Mouse (Mus musculus): ENCODE data around the gene Chit1. TPM values are rescaled to one million over a fixed set of nuclear protein-coding genes. Genes with fewer than 3 reads are reported as not detected.
A peak's percentile ranks its signal among the peaks of the same experiment; 100 is the strongest.

Chit1 gene
- polyA plus RNA-seq, 1 experiment from 2014 or later: not detected

GRCm38 (mm10) chr1:134142363-134142794 lies 31.3 kb downstream of the Chit1 start:
- WGBS: 50% methylated on average over 4 of the region's 4 CpGs
- Histone ChIP-seq H3K9me3 (ENCODE audit: control insufficient read depth, low read length) (no peaks in the 10 kb centered on the region), H3K4me2 (no peak overlapping the region), H3K27ac (ENCODE audit: low read depth, low read length) (no peak overlapping the region), H3K36me3 (ENCODE audit: control insufficient read depth, insufficient read depth, low read length) (no peaks in the 10 kb centered on the region), H3K4me3 (ENCODE audit: low read depth, low read length) (no peak overlapping the region), H3K27me3 (ENCODE audit: control insufficient read depth, insufficient read depth, low read length) (no peaks in the 10 kb centered on the region), H3K9ac (ENCODE audit: low read length) (no peak overlapping the region), H3K4me1 (ENCODE audit: control insufficient read depth, insufficient read depth, low read length) (0 out of 2 replicates have a peak, but pooled peaks cover 5% of the 10 kb centered on the region)
- ATAC-seq (ENCODE audit: low FRiP score) (peak; percentile 48; the same call in 1 of the 2 replicates), DNase-seq (ENCODE audit: low spot score, missing footprints) (peak; percentile 75)

- Histone ChIP-seq H3K36me3 (ENCODE audit: control insufficient read depth, insufficient read depth, low read length) (no peaks in the 10 kb centered on the region), H3K4me1 (ENCODE audit: control insufficient read depth, insufficient read depth, low read length) (0 out of 2 replicates have a peak, but pooled peaks cover 5% of the 10 kb centered on the region), H3K4me3 (ENCODE audit: low read depth, low read length) (no peak overlapping the region), H3K27me3 (ENCODE audit: control insufficient read depth, insufficient read depth, low read length) (no peaks in the 10 kb centered on the region), H3K9me3 (ENCODE audit: control insufficient read depth, low read length) (no peaks in the 10 kb centered on the region), H3K9ac (ENCODE audit: low read length) (no peak overlapping the region), H3K4me2 (no peak overlapping the region), H3K27ac (ENCODE audit: low read depth, low read length) (no peak overlapping the region)
- 92% methylated on average over 8 of the region's 8 CpGs for WGBS
- DNase-seq (ENCODE audit: low spot score, missing footprints) (peak; percentile 23), ATAC-seq (ENCODE audit: low FRiP score) (no peak)
Measured at GRCm38 (mm10) chr1:134146066-134146465, 35.0 kb downstream of the Chit1 start.

- 77% methylated on average over 8 of the region's 8 CpGs for WGBS
- no peaks in the 10 kb centered on the region for H3K4me1 ChIP-seq (ENCODE audit: control insufficient read depth, insufficient read depth, low read length)
- no peaks in the 10 kb centered on the region for H3K27me3 ChIP-seq (ENCODE audit: control insufficient read depth, insufficient read depth, low read length)
- ATAC-seq (ENCODE audit: low FRiP score) (no peak), DNase-seq (ENCODE audit: low spot score, missing footprints) (peak; percentile 26)
- H3K36me3 ChIP-seq (ENCODE audit: control insufficient read depth, insufficient read depth, low read length): no peaks in the 10 kb centered on the region
- no peaks in the 10 kb centered on the region for H3K9me3 ChIP-seq (ENCODE audit: control insufficient read depth, low read length)
- no peak overlapping the region for H3K4me3 ChIP-seq (ENCODE audit: low read depth, low read length)
- H3K9ac ChIP-seq (ENCODE audit: low read length): no peak overlapping the region
- H3K4me2 ChIP-seq: no peak overlapping the region
- H3K27ac ChIP-seq (ENCODE audit: low read depth, low read length): no peak overlapping the region
Measured at GRCm38 (mm10) chr1:134150076-134150475, 39.0 kb downstream of the Chit1 start.

GRCm38 (mm10) chr1:134150745-134151144 lies 39.7 kb downstream of the Chit1 start:
- ATAC-seq (ENCODE audit: low FRiP score) (no peak), DNase-seq (ENCODE audit: low spot score, missing footprints) (peak; percentile 57)
- Histone ChIP-seq H3K27ac (ENCODE audit: low read depth, low read length) (no peak overlapping the region), H3K4me1 (ENCODE audit: control insufficient read depth, insufficient read depth, low read length) (no peaks in the 10 kb centered on the region), H3K9ac (ENCODE audit: low read length) (no peak overlapping the region), H3K27me3 (ENCODE audit: control insufficient read depth, insufficient read depth, low read length) (no peaks in the 10 kb centered on the region), H3K36me3 (ENCODE audit: control insufficient read depth, insufficient read depth, low read length) (no peaks in the 10 kb centered on the region), H3K4me2 (no peak overlapping the region), H3K9me3 (ENCODE audit: control insufficient read depth, low read length) (no peaks in the 10 kb centered on the region), H3K4me3 (ENCODE audit: low read depth, low read length) (no peak overlapping the region)
- 93% methylated on average over 9 of the region's 9 CpGs for WGBS

GRCm38 (mm10) chr1:134151655-134152412 lies 40.8 kb downstream of the Chit1 start:
- no peaks in the 10 kb centered on the region for H3K9me3 ChIP-seq (ENCODE audit: control insufficient read depth, low read length)
- 33% methylated on average over 13 of the region's 13 CpGs for WGBS
- no peak overlapping the region for H3K27ac ChIP-seq (ENCODE audit: low read depth, low read length)
- no peak overlapping the region for H3K9ac ChIP-seq (ENCODE audit: low read length)
- ATAC-seq (ENCODE audit: low FRiP score): peak; percentile 82
- no peaks in the 10 kb centered on the region for H3K4me1 ChIP-seq (ENCODE audit: control insufficient read depth, insufficient read depth, low read length)
- no peak overlapping the region for H3K4me3 ChIP-seq (ENCODE audit: low read depth, low read length)
- H3K36me3 ChIP-seq (ENCODE audit: control insufficient read depth, insufficient read depth, low read length): no peaks in the 10 kb centered on the region
- H3K4me2 ChIP-seq: no peak overlapping the region
- peak; percentile 99 for DNase-seq (ENCODE audit: low spot score, missing footprints)
- no peaks in the 10 kb centered on the region for H3K27me3 ChIP-seq (ENCODE audit: control insufficient read depth, insufficient read depth, low read length)

GRCm38 (mm10) chr1:134152626-134153590 lies 41.9 kb downstream of the Chit1 start:
- ATAC-seq (ENCODE audit: low FRiP score) (no peak), DNase-seq (ENCODE audit: low spot score, missing footprints) (peak; percentile 76)
- Histone ChIP-seq H3K27ac (ENCODE audit: low read depth, low read length) (no peak overlapping the region), H3K4me3 (ENCODE audit: low read depth, low read length) (no peak overlapping the region), H3K9me3 (ENCODE audit: control insufficient read depth, low read length) (no peaks in the 10 kb centered on the region), H3K36me3 (ENCODE audit: control insufficient read depth, insufficient read depth, low read length) (no peaks in the 10 kb centered on the region), H3K27me3 (ENCODE audit: control insufficient read depth, insufficient read depth, low read length) (no peaks in the 10 kb centered on the region), H3K4me1 (ENCODE audit: control insufficient read depth, insufficient read depth, low read length) (no peaks in the 10 kb centered on the region), H3K4me2 (no peak overlapping the region), H3K9ac (ENCODE audit: low read length) (no peak overlapping the region)
- WGBS: 78% methylated on average over 21 of the region's 21 CpGs

GRCm38 (mm10) chr1:134154121-134154520 lies 43.1 kb downstream of the Chit1 start:
- no peak overlapping the region for H3K4me2 ChIP-seq
- H3K9me3 ChIP-seq (ENCODE audit: control insufficient read depth, low read length): no peaks in the 10 kb centered on the region
- no peaks in the 10 kb centered on the region for H3K4me1 ChIP-seq (ENCODE audit: control insufficient read depth, insufficient read depth, low read length)
- no peak overlapping the region for H3K27ac ChIP-seq (ENCODE audit: low read depth, low read length)
- no peak overlapping the region for H3K4me3 ChIP-seq (ENCODE audit: low read depth, low read length)
- no peak overlapping the region for H3K9ac ChIP-seq (ENCODE audit: low read length)
- no peaks in the 10 kb centered on the region for H3K27me3 ChIP-seq (ENCODE audit: control insufficient read depth, insufficient read depth, low read length)
- 90% methylated on average over 3 of the region's 3 CpGs for WGBS
- ATAC-seq (ENCODE audit: low FRiP score) (no peak), DNase-seq (ENCODE audit: low spot score, missing footprints) (peak; percentile 35)
- H3K36me3 ChIP-seq (ENCODE audit: control insufficient read depth, insufficient read depth, low read length): no peaks in the 10 kb centered on the region

- H3K27ac ChIP-seq (ENCODE audit: low read depth, low read length): no peak overlapping the region
- WGBS: 56% methylated on average over 3 of the region's 3 CpGs
- DNase-seq (ENCODE audit: low spot score, missing footprints) (peak; percentile 81), ATAC-seq (ENCODE audit: low FRiP score) (no peak)
- H3K4me2 ChIP-seq: no peak overlapping the region
- H3K4me1 ChIP-seq (ENCODE audit: control insufficient read depth, insufficient read depth, low read length): no peaks in the 10 kb centered on the region
- no peak overlapping the region for H3K9ac ChIP-seq (ENCODE audit: low read length)
- H3K27me3 ChIP-seq (ENCODE audit: control insufficient read depth, insufficient read depth, low read length): no peaks in the 10 kb centered on the region; the same call in 1 of the 2 replicates
- no peak overlapping the region for H3K4me3 ChIP-seq (ENCODE audit: low read depth, low read length)
- no peaks in the 10 kb centered on the region for H3K36me3 ChIP-seq (ENCODE audit: control insufficient read depth, insufficient read depth, low read length)
- no peaks in the 10 kb centered on the region for H3K9me3 ChIP-seq (ENCODE audit: control insufficient read depth, low read length)
Measured at GRCm38 (mm10) chr1:134154655-134155054, 43.6 kb downstream of the Chit1 start.

- no peak overlapping the region for H3K9ac ChIP-seq (ENCODE audit: low read length)
- H3K27me3 ChIP-seq (ENCODE audit: control insufficient read depth, insufficient read depth, low read length): no peaks in the 10 kb centered on the region; the same call in 1 of the 2 replicates
- ATAC-seq (ENCODE audit: low FRiP score) (no peak), DNase-seq (ENCODE audit: low spot score, missing footprints) (peak; percentile 82)
- H3K4me3 ChIP-seq (ENCODE audit: low read depth, low read length): no peak overlapping the region
- H3K36me3 ChIP-seq (ENCODE audit: control insufficient read depth, insufficient read depth, low read length): no peaks in the 10 kb centered on the region
- WGBS: 81% methylated on average over 3 of the region's 3 CpGs
- no peaks in the 10 kb centered on the region for H3K4me1 ChIP-seq (ENCODE audit: control insufficient read depth, insufficient read depth, low read length)
- H3K9me3 ChIP-seq (ENCODE audit: control insufficient read depth, low read length): no peaks in the 10 kb centered on the region
- H3K27ac ChIP-seq (ENCODE audit: low read depth, low read length): no peak overlapping the region
- no peak overlapping the region for H3K4me2 ChIP-seq
Measured at GRCm38 (mm10) chr1:134160404-134160803, 49.4 kb downstream of the Chit1 start.
